Mouse (Mus musculus): Measurements from ENCODE around the gene Prr15.

- TF ChIP-seq POLR2A (IDR thresholded peaks at IDR 0.05; ENCODE audit: insufficient read depth, low read depth, low read length) (no peak), CTCF (IDR thresholded peaks at IDR 0.05; ENCODE audit: insufficient read depth, low read depth, low read length) (no peak)
Observed at GRCm38 (mm10) chr6:54305777-54306176, 19.9 kb upstream of the Prr15 start.

Measured in olfactory bulb, adult 2 months (tissue).